Mouse (Mus musculus): Measurements from ENCODE around the gene Ccl4.

Ccl4 gene

GRCm38 (mm10) chr11:83675665-83676064, 13.3 kb downstream of the Ccl4 start:
- DNase-seq (ENCODE audit: low read depth) = no peak

GRCm38 (mm10) chr11:83689918-83690317, 27.5 kb downstream of the Ccl4 start:
- no peak for DNase-seq (ENCODE audit: low read depth)

- DNase-seq (ENCODE audit: low read depth) = no peak
These were observed 29.6 kb downstream of the Ccl4 start for GRCm38 (mm10) chr11:83692008-83692407.

- DNase-seq (ENCODE audit: low read depth) = no peak
These were observed 41.3 kb downstream of the Ccl4 start, which contains the start of gene Wfdc17 for GRCm38 (mm10) chr11:83703705-83704104. Gene Wfdc17, plus strand, starts transcription at chr11:83703991.

GRCm38 (mm10) chr11:83708715-83709114, 46.3 kb downstream of the Ccl4 start, which contains the start of gene Wfdc18:
Gene Wfdc18, plus strand, starts transcription at chr11:83709015.
- no peak for DNase-seq (ENCODE audit: low read depth)

- no peak for DNase-seq (ENCODE audit: low read depth)
These were observed 47.3 kb downstream of the Ccl4 start for GRCm38 (mm10) chr11:83709683-83710082.

- no peak for DNase-seq (ENCODE audit: low read depth)
These were observed 50.3 kb downstream of the Ccl4 start for GRCm38 (mm10) chr11:83712671-83713070.

GRCm38 (mm10) chr11:83713925-83714324, 51.5 kb downstream of the Ccl4 start:
- DNase-seq (ENCODE audit: low read depth) = no peak

Measured in fibroblast of lung, adult 2 months (primary cell).